Mouse (Mus musculus) CH12.LX (cell line): ENCODE measurements at regions not wholly inside any gene's neighbourhood (a gene's known extent, or its start where the extent isn't known, plus 50 kb on each side); places are given as distances from the start of the nearest gene placed in this dataset.

Experiments used
- DNase-seq: peaks from one replicate; pipeline ENCODE4 v3.0.0-alpha.2; 2013; ENCODE audit errors: extremely low read depth
- H3K27ac ChIP-seq: 2 replicates; pipeline ENCODE4 v1.5.1; 2012; ENCODE audit warnings: low read depth, mild to moderate bottlenecking, control low read depth, moderate library complexity; ENCODE audit not compliant: insufficient read depth
- H3K27me3 ChIP-seq: replicated peaks from 2 replicates; pipeline ENCODE3; 2012; ENCODE audit warnings: inconsistent platforms
- H3K36me3 ChIP-seq, 2 experiments: replicated peaks in 1 of 2; 2 replicates each; pipeline versions ENCODE3 to v1.6.1; 2012; ENCODE audit warnings: inconsistent platforms in 1 of 2, low read length in 1 of 2, mild to moderate bottlenecking in 1 of 2, mixed read lengths in 1 of 2, moderate library complexity in 1 of 2; ENCODE audit not compliant: control insufficient read depth in 1 of 2, insufficient read depth in 1 of 2
- H3K4me1 ChIP-seq, 2 experiments: 2 replicates each; pipeline ENCODE4 v1.6.1; 2012; ENCODE audit warnings: inconsistent platforms in 1 of 2, moderate library complexity in 1 of 2; ENCODE audit not compliant: insufficient read depth in 2 of 2, control insufficient read depth in 1 of 2
- H3K4me2 ChIP-seq: 2 replicates; pipeline ENCODE4 v1.6.1; 2012; ENCODE audit warnings: low read depth, mild to moderate bottlenecking, control low read depth; ENCODE audit not compliant: poor library complexity, insufficient read depth, severe bottlenecking
- H3K4me3 ChIP-seq, 3 experiments: fragments of 150-350 bp in 1 of 3; sonication (generic) in 1 of 3; replicated peaks in 1 of 3; 2 replicates each; pipeline versions ENCODE3 to v1.5.1; 2011 to 2012; ENCODE audit warnings: low read depth in 2 of 3, low read length in 2 of 3, mild to moderate bottlenecking in 2 of 3, moderate library complexity in 2 of 3, control low read depth in 1 of 3, improper control_type of control experiment in 1 of 3, inconsistent platforms in 1 of 3, mixed read lengths in 1 of 3; ENCODE audit not compliant: poor library complexity in 1 of 3
- H3K79me2 ChIP-seq: replicated peaks from 2 replicates; pipeline ENCODE4 v1.6.1; 2012; ENCODE audit warnings: mild to moderate bottlenecking, moderate library complexity; ENCODE audit not compliant: control insufficient read depth, poor library complexity, insufficient read depth, severe bottlenecking; ENCODE audit errors: extremely low read depth
- H3K9ac ChIP-seq: 2 replicates; pipeline ENCODE4 v1.6.1; 2012; ENCODE audit warnings: low read depth, mild to moderate bottlenecking, control low read depth, moderate library complexity; ENCODE audit not compliant: insufficient read depth
- H3K9me3 ChIP-seq: replicated peaks from 2 replicates; pipeline ENCODE3; 2012; ENCODE audit warnings: low read length, inconsistent platforms, mixed read lengths
- CTCF ChIP-seq, 2 experiments: IDR thresholded peaks in 1 of 2; conservative IDR thresholded peaks in 1 of 2; 2 replicates each; pipeline ENCODE4 v1.5.1; 2011 to 2012; ENCODE audit warnings: low read depth in 2 of 2, low read length in 2 of 2, improper control_type of control experiment in 1 of 2, inconsistent platforms in 1 of 2, mild to moderate bottlenecking in 1 of 2, moderate library complexity in 1 of 2
- ETS1 ChIP-seq: conservative IDR thresholded peaks from 2 replicates; pipeline ENCODE4 v1.6.1; 2012; ENCODE audit warnings: low read depth, mild to moderate bottlenecking, inconsistent platforms, low read length, improper control_type of control experiment, moderate library complexity
- GABPA ChIP-seq: IDR thresholded peaks from 2 replicates; pipeline ENCODE4 v1.6.1; 2012; ENCODE audit warnings: low read depth, low read length, improper control_type of control experiment, inconsistent platforms; ENCODE audit not compliant: insufficient replicate concordance
- HCFC1 ChIP-seq: IDR thresholded peaks from 2 replicates; pipeline ENCODE4 v1.6.1; 2012; ENCODE audit warnings: low read depth, mild to moderate bottlenecking, inconsistent platforms, low read length, improper control_type of control experiment
- JUND ChIP-seq: conservative IDR thresholded peaks from 2 replicates; pipeline ENCODE4 v1.6.1; 2011; ENCODE audit warnings: low read depth, low read length, improper control_type of control experiment
- KAT2A ChIP-seq: IDR thresholded peaks from 2 replicates; pipeline ENCODE4 v1.6.1; 2012; ENCODE audit warnings: low read length, improper control_type of control experiment, inconsistent platforms; ENCODE audit not compliant: insufficient replicate concordance
- MAX ChIP-seq: IDR thresholded peaks from 2 replicates; pipeline ENCODE4 v1.6.1; 2011; ENCODE audit warnings: low read length, improper control_type of control experiment
- MYC ChIP-seq: IDR thresholded peaks from 2 replicates; pipeline ENCODE4 v1.6.1; 2011; ENCODE audit warnings: low read depth, mild to moderate bottlenecking, improper control_type of control experiment, low read length
- PAX5 ChIP-seq: IDR thresholded peaks from 2 replicates; pipeline ENCODE4 v1.6.1; 2012; ENCODE audit warnings: low read length, inconsistent platforms, mixed read lengths
- POLR2AphosphoS2 ChIP-seq: IDR thresholded peaks from 2 replicates; pipeline ENCODE4 v1.6.1; 2011; ENCODE audit warnings: low read depth, low read length, improper control_type of control experiment
- RAD21 ChIP-seq: IDR thresholded peaks from 2 replicates; pipeline ENCODE4 v1.6.1; 2011; ENCODE audit warnings: low read depth, mild to moderate bottlenecking, low read length, improper control_type of control experiment, moderate library complexity
- RCOR1 ChIP-seq: conservative IDR thresholded peaks from 2 replicates; pipeline ENCODE4 v1.6.1; 2012; ENCODE audit warnings: low read depth, mild to moderate bottlenecking, inconsistent platforms, low read length, improper control_type of control experiment
- SIN3A ChIP-seq: IDR thresholded peaks from 2 replicates; pipeline ENCODE4 v1.6.1; 2012; ENCODE audit warnings: low read length, improper control_type of control experiment, inconsistent platforms
- SMC3 ChIP-seq: IDR thresholded peaks from 2 replicates; pipeline ENCODE4 v1.6.1; 2011; ENCODE audit warnings: low read depth, low read length, improper control_type of control experiment
- TBP ChIP-seq: conservative IDR thresholded peaks from 2 replicates; pipeline ENCODE4 v1.6.1; 2011; ENCODE audit warnings: low read depth, low read length, improper control_type of control experiment
- USF1 ChIP-seq: IDR thresholded peaks from 2 replicates; pipeline ENCODE4 v1.6.1; 2014; ENCODE audit warnings: low read depth, mild to moderate bottlenecking, inconsistent platforms, low read length, improper control_type of control experiment
- USF2 ChIP-seq: conservative IDR thresholded peaks from 2 replicates; pipeline ENCODE4 v1.6.1; 2011; ENCODE audit warnings: low read depth, low read length, improper control_type of control experiment
- ZC3H11A ChIP-seq: IDR thresholded peaks from 2 replicates; pipeline ENCODE4 v1.6.1; 2012; ENCODE audit warnings: low read depth, mild to moderate bottlenecking, inconsistent platforms, low read length, improper control_type of control experiment
- ZKSCAN1 ChIP-seq: IDR thresholded peaks from 2 replicates; pipeline ENCODE4 v1.6.1; 2012; ENCODE audit warnings: low read depth, inconsistent platforms, low read length, improper control_type of control experiment, borderline replicate concordance
- ZMIZ1 ChIP-seq: IDR thresholded peaks from 2 replicates; pipeline ENCODE4 v1.6.1; 2012; ENCODE audit warnings: low read depth, mild to moderate bottlenecking, inconsistent platforms, low read length, improper control_type of control experiment
- dilution Hi-C: fragments of 300-500 bp; cut with MboI; formaldehyde crosslinking; loops from 2 replicates; pipeline ENCODE4 v1.14.3; 2020; ENCODE audit warnings: low sequenced_read_pairs; ENCODE audit not compliant: extremely low pct_unique_long_range_greater_than_20kb, extremely low pct_ligation_motif_present
- in situ Hi-C: fragments of 300-500 bp; cut with MboI; formaldehyde crosslinking; loops from 3 replicates; pipeline ENCODE4 v1.14.3; 2019; ENCODE audit warnings: low sequenced_read_pairs, low pct_ligation_motif_present, low pct_unique_long_range_greater_than_20kb, mixed read lengths

- dilution Hi-C loops: no loop called here
- in situ Hi-C loops: no loop called here
These were observed 117.2 kb upstream of the Mgat5 start for GRCm38 (mm10) chr1:127087616-127088015.

GRCm38 (mm10) chr1:127085988-127086387 lies 118.8 kb upstream of the Mgat5 start:
- Histone ChIP-seq H3K4me2 (no peak overlapping the region), H3K27me3 (peaks cover 18% of the 10 kb centered on the region)
- TF ChIP-seq PAX5 (no peak), USF1 (no peak), MYC (no peak), ZMIZ1 (no peak), RCOR1 (no peak), POLR2AphosphoS2 (no peak), ZC3H11A (no peak)
- TF ChIP-seq, all 38 proteins: peak for 0
- Histone ChIP-seq H3K27ac (no peak overlapping the region), H3K4me1 (no peaks in the 10 kb centered on the region), H3K9ac (no peak overlapping the region), H3K79me2 (no peaks in the 10 kb centered on the region), H3K4me3 (no peak overlapping the region), H3K9me3 (peaks cover 4% of the 10 kb centered on the region), H3K36me3 (no peaks in the 10 kb centered on the region)
- in situ Hi-C loops: no loop called here
- DNase-seq: no peak
- dilution Hi-C loops: no loop called here

More at GRCm38 (mm10) chr1:127087616-127088015, 117.2 kb upstream of the Mgat5 start:
- no peak for DNase-seq
- no peak overlapping the region for H3K9ac ChIP-seq
- H3K27ac ChIP-seq: no peak overlapping the region
- no peaks in the 10 kb centered on the region for H3K4me1 ChIP-seq
- H3K27me3 ChIP-seq: peaks cover 16% of the 10 kb centered on the region
- no peaks in the 10 kb centered on the region for H3K79me2 ChIP-seq
- no peaks in the 10 kb centered on the region for H3K36me3 ChIP-seq
- no peak overlapping the region for H3K4me3 ChIP-seq
- H3K9me3 ChIP-seq: peaks cover 4% of the 10 kb centered on the region
- no peak overlapping the region for H3K4me2 ChIP-seq
- TF ChIP-seq ETS1 (no peak), SMC3 (no peak), MAX (no peak), CTCF (conservative IDR thresholded peaks at IDR 0.05 in 1 of 2, IDR thresholded peaks at IDR 0.05 in 1 of 2; ENCODE audit: low read depth in 2 of 2, low read length in 2 of 2) (no peak), ZKSCAN1 (no peak), PAX5 (no peak), SIN3A (no peak), USF1 (no peak)

GRCm38 (mm10) chr1:127083761-127084308 lies 121.0 kb upstream of the Mgat5 start:
- Histone ChIP-seq H3K4me2 (no peak overlapping the region), H3K79me2 (no peaks in the 10 kb centered on the region), H3K27me3 (peaks cover 14% of the 10 kb centered on the region), H3K9me3 (peaks cover 6% of the 10 kb centered on the region), H3K36me3 (no peaks in the 10 kb centered on the region), H3K4me3 (no peak overlapping the region), H3K9ac (no peak overlapping the region), H3K4me1 (no peaks in the 10 kb centered on the region), H3K27ac (no peak overlapping the region)
- dilution Hi-C loops: no loop called here
- TF ChIP-seq USF2 (no peak), PAX5 (no peak), GABPA (no peak), SIN3A (no peak), MYC (no peak), POLR2AphosphoS2 (no peak), KAT2A (no peak), JUND (no peak), TBP (no peak), RAD21 (no peak), HCFC1 (no peak), CTCF (conservative IDR thresholded peaks at IDR 0.05 in 1 of 2, IDR thresholded peaks at IDR 0.05 in 1 of 2; ENCODE audit: low read depth in 2 of 2, low read length in 2 of 2) (no peak)
- in situ Hi-C loops: no loop called here
- DNase-seq: no peak
